Mouse (Mus musculus): ENCODE results near the gene Mgat4d. TPM values are rescaled to one million over a fixed set of nuclear protein-coding genes. Genes with fewer than 3 reads are reported as not detected.

Gene Mgat4d
- polyA plus RNA-seq, 1 experiment from 2014 or later = not detected

- ATAC-seq (ENCODE audit: low FRiP score, low read depth) = no peak
- no peaks in the 10 kb centered on the region for H3K27me3 ChIP-seq
- no peak overlapping the region for H3K27ac ChIP-seq (replicated peaks)
- WGBS = 93% methylated on average over 5 of the region's 5 CpGs
- no peaks in the 10 kb centered on the region for H3K36me3 ChIP-seq
- H3K4me3 ChIP-seq = no peak overlapping the region
- no peak overlapping the region for H3K9ac ChIP-seq
- no peaks in the 10 kb centered on the region for H3K9me3 ChIP-seq
- peaks cover 8% of the 10 kb centered on the region for H3K4me1 ChIP-seq (replicated peaks)
- no peak overlapping the region for H3K4me2 ChIP-seq
Measured at GRCm38 (mm10) chr8:83394325-83394724, 46.1 kb downstream of the Mgat4d start.

- H3K27ac ChIP-seq (replicated peaks) = no peak overlapping the region
- no peak overlapping the region for H3K4me3 ChIP-seq
- no peaks in the 10 kb centered on the region for H3K4me1 ChIP-seq (replicated peaks)
- no peak for ATAC-seq (ENCODE audit: low FRiP score, low read depth)
- H3K4me2 ChIP-seq = no peak overlapping the region
- H3K27me3 ChIP-seq = no peaks in the 10 kb centered on the region
- H3K9ac ChIP-seq = no peak overlapping the region
- 92% methylated on average over 6 of the region's 6 CpGs for WGBS
- no peaks in the 10 kb centered on the region for H3K9me3 ChIP-seq
- 0 out of 2 replicates have a peak, but pooled peaks cover 4% of the 10 kb centered on the region for H3K36me3 ChIP-seq
Measured at GRCm38 (mm10) chr8:83396680-83397079, 48.4 kb downstream of the Mgat4d start.

- Histone ChIP-seq H3K4me1 (replicated peaks) (no peaks in the 10 kb centered on the region), H3K27me3 (no peaks in the 10 kb centered on the region), H3K4me3 (no peak overlapping the region), H3K9ac (no peak overlapping the region), H3K36me3 (0 out of 2 replicates have a peak, but pooled peaks cover 4% of the 10 kb centered on the region), H3K27ac (replicated peaks) (no peak overlapping the region), H3K9me3 (no peaks in the 10 kb centered on the region), H3K4me2 (no peak overlapping the region)
- WGBS = 74% methylated on average over 4 of the region's 4 CpGs
- ATAC-seq (ENCODE audit: low FRiP score, low read depth) = no peak
Measured at GRCm38 (mm10) chr8:83397726-83398125, 49.5 kb downstream of the Mgat4d start.

GRCm38 (mm10) chr8:83405548-83405947, 57.3 kb downstream of the Mgat4d start:
- 87% methylated on average over 10 of the region's 10 CpGs for WGBS
- H3K4me1 ChIP-seq (replicated peaks) = no peaks in the 10 kb centered on the region
- H3K27ac ChIP-seq (replicated peaks) = no peak overlapping the region
- H3K9ac ChIP-seq = no peak overlapping the region
- H3K27me3 ChIP-seq = no peaks in the 10 kb centered on the region
- 0 out of 2 replicates have a peak, but pooled peaks cover under 1% of the 10 kb centered on the region for H3K36me3 ChIP-seq
- H3K4me2 ChIP-seq = no peak overlapping the region
- ATAC-seq (ENCODE audit: low FRiP score, low read depth) = no peak
- H3K4me3 ChIP-seq = no peak overlapping the region
- no peaks in the 10 kb centered on the region for H3K9me3 ChIP-seq

GRCm38 (mm10) chr8:83406836-83407235, 58.6 kb downstream of the Mgat4d start:
- Histone ChIP-seq H3K4me3 (no peak overlapping the region), H3K27ac (replicated peaks) (no peak overlapping the region), H3K4me1 (replicated peaks) (no peaks in the 10 kb centered on the region), H3K9ac (no peak overlapping the region), H3K27me3 (no peaks in the 10 kb centered on the region), H3K9me3 (no peaks in the 10 kb centered on the region), H3K4me2 (no peak overlapping the region), H3K36me3 (no peaks in the 10 kb centered on the region)
- WGBS = 33% methylated on average over 6 of the region's 6 CpGs
- ATAC-seq (ENCODE audit: low FRiP score, low read depth) = no peak

- no peak overlapping the region for H3K4me2 ChIP-seq
- WGBS = 81% methylated on average over 7 of the region's 7 CpGs
Measured at GRCm38 (mm10) chr8:83408496-83408895, 60.2 kb downstream of the Mgat4d start.

GRCm38 (mm10) chr8:83416878-83417277, 68.6 kb downstream of the Mgat4d start:
- no peak overlapping the region for H3K27ac ChIP-seq (replicated peaks)
- no peak for ATAC-seq (ENCODE audit: low FRiP score, low read depth)

More at GRCm38 (mm10) chr8:83408496-83408895, 60.2 kb downstream of the Mgat4d start:
- Histone ChIP-seq H3K27me3 (no peaks in the 10 kb centered on the region), H3K9ac (no peak overlapping the region), H3K27ac (replicated peaks) (no peak overlapping the region), H3K9me3 (no peaks in the 10 kb centered on the region), H3K4me1 (replicated peaks) (no peaks in the 10 kb centered on the region), H3K36me3 (no peaks in the 10 kb centered on the region), H3K4me3 (no peak overlapping the region)
- ATAC-seq (ENCODE audit: low FRiP score, low read depth) = no peak

GRCm38 (mm10) chr8:83417970-83418369, 69.7 kb downstream of the Mgat4d start:
- H3K36me3 ChIP-seq = no peaks in the 10 kb centered on the region
- H3K4me1 ChIP-seq (replicated peaks) = no peaks in the 10 kb centered on the region
- H3K27ac ChIP-seq (replicated peaks) = no peak overlapping the region
- H3K9ac ChIP-seq = no peak overlapping the region
- no peaks in the 10 kb centered on the region for H3K27me3 ChIP-seq
- H3K9me3 ChIP-seq = no peaks in the 10 kb centered on the region
- H3K4me3 ChIP-seq = no peak overlapping the region
- ATAC-seq (ENCODE audit: low FRiP score, low read depth) = no peak
- H3K4me2 ChIP-seq = no peak overlapping the region
- 89% methylated on average over 6 of the region's 6 CpGs for WGBS

More at GRCm38 (mm10) chr8:83416878-83417277, 68.6 kb downstream of the Mgat4d start:
- H3K36me3 ChIP-seq = no peaks in the 10 kb centered on the region
- WGBS = 98% methylated on average over 15 of the region's 15 CpGs
- no peak overlapping the region for H3K9ac ChIP-seq
- no peaks in the 10 kb centered on the region for H3K4me1 ChIP-seq (replicated peaks)
- no peak overlapping the region for H3K4me3 ChIP-seq
- no peak overlapping the region for H3K4me2 ChIP-seq
- H3K9me3 ChIP-seq = no peaks in the 10 kb centered on the region
- no peaks in the 10 kb centered on the region for H3K27me3 ChIP-seq

- 94% methylated on average over 11 of the region's 11 CpGs for WGBS
- Histone ChIP-seq H3K27ac (replicated peaks) (no peak overlapping the region), H3K4me1 (replicated peaks) (no peaks in the 10 kb centered on the region), H3K4me2 (no peak overlapping the region), H3K9me3 (no peaks in the 10 kb centered on the region), H3K4me3 (no peak overlapping the region), H3K36me3 (no peaks in the 10 kb centered on the region), H3K9ac (no peak overlapping the region), H3K27me3 (no peaks in the 10 kb centered on the region)
- ATAC-seq (ENCODE audit: low FRiP score, low read depth) = no peak
Measured at GRCm38 (mm10) chr8:83418805-83419516, 70.7 kb downstream of the Mgat4d start.

GRCm38 (mm10) chr8:83421354-83421753, 73.1 kb downstream of the Mgat4d start:
- Histone ChIP-seq H3K27me3 (no peaks in the 10 kb centered on the region), H3K4me1 (replicated peaks) (no peaks in the 10 kb centered on the region), H3K4me3 (no peak overlapping the region), H3K9me3 (no peaks in the 10 kb centered on the region), H3K27ac (replicated peaks) (no peak overlapping the region), H3K9ac (no peak overlapping the region), H3K4me2 (no peak overlapping the region), H3K36me3 (no peaks in the 10 kb centered on the region)
- ATAC-seq (ENCODE audit: low FRiP score, low read depth) = no peak
- 96% methylated on average over 1 of the region's 1 CpGs for WGBS

GRCm38 (mm10) chr8:83423032-83423825, 75.0 kb downstream of the Mgat4d start:
- Histone ChIP-seq H3K4me3 (no peak overlapping the region), H3K27ac (replicated peaks) (no peak overlapping the region), H3K9me3 (no peaks in the 10 kb centered on the region), H3K9ac (no peak overlapping the region), H3K36me3 (no peaks in the 10 kb centered on the region), H3K27me3 (no peaks in the 10 kb centered on the region), H3K4me1 (replicated peaks) (no peaks in the 10 kb centered on the region), H3K4me2 (no peak overlapping the region)
- 65% methylated on average over 13 of the region's 13 CpGs for WGBS
- ATAC-seq (ENCODE audit: low FRiP score, low read depth) = no peak

- H3K4me3 ChIP-seq = no peak overlapping the region
- H3K27me3 ChIP-seq = no peaks in the 10 kb centered on the region
- ATAC-seq (ENCODE audit: low FRiP score, low read depth) = no peak
- no peaks in the 10 kb centered on the region for H3K9me3 ChIP-seq
- H3K9ac ChIP-seq = no peak overlapping the region
- no peaks in the 10 kb centered on the region for H3K4me1 ChIP-seq (replicated peaks)
- 94% methylated on average over 6 of the region's 6 CpGs for WGBS
- no peaks in the 10 kb centered on the region for H3K36me3 ChIP-seq
- no peak overlapping the region for H3K4me2 ChIP-seq
- H3K27ac ChIP-seq (replicated peaks) = no peak overlapping the region
Measured at GRCm38 (mm10) chr8:83425202-83425601, 76.9 kb downstream of the Mgat4d start.

All from hindbrain, embryonic 15.5 days (tissue).